Mouse (Mus musculus) MEL (cell line): ENCODE results near the gene Dip2a.

Experiments used
- CTCF ChIP-seq, 3 experiments: IDR thresholded peaks in 2 of 3; conservative IDR thresholded peaks in 1 of 3; 2 replicates each; pipeline ENCODE4 v1.5.1; 2011 to 2012; ENCODE audit warnings: low read length in 3 of 3, low read depth in 2 of 3, mild to moderate bottlenecking in 2 of 3, improper control_type of control experiment in 1 of 3, inconsistent platforms in 1 of 3, mixed read lengths in 1 of 3, moderate library complexity in 1 of 3; ENCODE audit not compliant: control insufficient read depth in 1 of 3, insufficient read depth in 1 of 3, poor library complexity in 1 of 3, severe bottlenecking in 1 of 3
- MAFK ChIP-seq: IDR thresholded peaks from 2 replicates; pipeline ENCODE4 v1.6.1; 2011; ENCODE audit warnings: low read depth, mild to moderate bottlenecking, low read length, improper control_type of control experiment, borderline replicate concordance

- TF ChIP-seq CTCF (IDR thresholded peaks at IDR 0.05 in 2 of 3, conservative IDR thresholded peaks at IDR 0.05 in 1 of 3; ENCODE audit: control insufficient read depth in 1 of 3, insufficient read depth in 1 of 3, low read depth in 2 of 3, low read length in 3 of 3, poor library complexity in 1 of 3, severe bottlenecking in 1 of 3), result no peak
- no peak for TF ChIP-seq MAFK
Measured at GRCm38 (mm10) chr10:76225944-76226343, 119.1 kb downstream of the Dip2a start.
